Mouse (Mus musculus) small intestine, adult 10 weeks (tissue): Measurements from ENCODE around the gene Spats2l. TPM values are rescaled to one million over a fixed set of nuclear protein-coding genes. Genes with fewer than 3 reads are reported as not detected.

Experiments used
- polyA plus RNA-seq: library from polyadenylated mRNA; stranded (reverse); fragments of 350-450 nt; fragmentation: Illumina TruSeq; extraction: RNeasy Lipid Tissue Mini Kit (QIAGEN cat#74804); gene quantifications from one replicate; pipeline ENCODE4 v1.2.3, GENCODE M21; 2014; ENCODE audit warnings: low replicate concordance

Gene Spats2l
- 37.1 TPM for polyA plus RNA-seq

DNA sequence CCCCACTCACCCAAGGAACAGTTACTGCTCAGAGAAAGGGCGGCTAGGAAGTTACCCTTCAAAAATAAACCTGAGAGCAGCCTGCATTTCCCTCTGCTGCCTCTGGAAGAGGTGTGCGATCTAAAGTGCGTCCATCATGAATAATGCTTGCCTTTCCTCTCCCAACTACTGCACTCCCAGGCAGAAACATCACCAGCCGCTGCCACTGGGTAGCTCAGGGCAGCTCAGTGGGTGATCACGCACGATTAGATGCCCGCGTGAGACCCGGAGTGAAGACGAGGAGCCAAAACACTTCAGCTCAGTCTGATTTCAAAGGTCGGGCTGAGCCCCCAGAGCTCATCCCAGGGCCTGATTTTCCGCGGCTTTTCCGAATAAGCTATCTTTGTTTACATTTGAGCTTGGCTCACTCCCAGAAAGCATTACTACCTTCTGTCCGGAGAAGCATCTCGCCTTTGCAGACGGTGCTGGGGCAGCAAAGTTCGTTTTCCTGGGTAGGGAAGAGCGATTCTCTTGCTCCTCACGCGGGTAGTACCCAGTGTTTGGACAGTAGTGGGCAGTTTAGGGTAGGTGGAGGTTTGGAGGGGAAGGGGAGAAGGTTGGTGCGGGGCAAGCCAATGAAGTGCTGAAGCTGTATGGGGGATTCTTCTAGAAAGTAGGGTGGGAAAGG lies at the start of gene Spats2l:
Gene Spats2l (plus strand): TSS at position 162 of the 667 bp plus-strand sequence.

DNA sequence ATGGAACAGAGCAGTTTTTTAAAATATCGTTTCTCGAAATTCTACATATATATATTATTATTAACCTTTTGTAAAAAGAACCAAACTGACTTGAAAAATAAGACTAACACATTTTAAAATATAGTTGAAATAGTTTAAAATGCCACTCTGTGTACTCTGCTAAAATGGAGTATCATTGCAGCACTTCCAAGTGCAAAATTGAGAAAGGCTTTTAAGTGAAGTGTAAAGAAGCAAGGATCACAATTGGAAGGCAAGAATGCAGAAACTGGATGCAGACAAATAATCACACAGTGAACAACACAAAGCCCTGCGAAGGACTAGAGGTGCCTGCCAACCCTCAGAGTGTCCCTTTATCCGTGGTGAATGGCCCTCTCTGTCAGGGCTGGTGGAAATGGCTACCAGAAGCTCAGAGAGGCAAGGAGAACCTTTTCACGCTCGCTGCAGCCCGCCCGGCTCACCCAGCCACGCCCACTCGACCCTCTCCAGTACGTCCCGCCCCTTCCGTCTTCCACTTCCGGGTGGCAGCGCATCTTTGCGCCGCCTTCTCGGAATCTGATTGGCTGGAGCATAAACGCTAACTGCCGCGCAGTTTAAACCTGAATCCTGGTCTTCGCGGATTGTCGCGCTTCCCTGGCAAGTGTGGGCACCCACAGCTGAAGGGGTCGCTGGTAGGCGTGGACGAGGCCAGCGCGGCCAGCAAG lies 221.6 kb downstream of the Spats2l start, which contains the start of gene Sgo2a:
Gene Sgo2a (plus strand): TSS at position 540 of the 701 bp plus-strand sequence.

Other genes starting within 250 kb of the Spats2l start
- gene Sgo2a, start 221.8 kb downstream of the Spats2l start, polyA plus RNA-seq, result 8.8 TPM
- 8.7 TPM for gene Kctd18, start 244.8 kb downstream of the Spats2l start, polyA plus RNA-seq